Mouse (Mus musculus) limb, embryonic 11.5 days (tissue): ENCODE data around the gene Ccdc40. TPM values are rescaled to one million over a fixed set of nuclear protein-coding genes. Genes with fewer than 3 reads are reported as not detected.
"Not testable (repeated sequence)": the region's sequence is repeated elsewhere in the genome, so short reads cannot be mapped to it uniquely, and the experiment has no call there.

Experiments
- ATAC-seq: fragments of 200-750 bp; cut with Nextera tagmentation; 2 replicates; pipeline ENCODE4 v1.8.0; 2017; ENCODE audit warnings: low read depth; ENCODE audit not compliant: insufficient number of reproducible peaks, low FRiP score, low TSS enrichment
- DNase-seq: peaks from one replicate; pipeline ENCODE4 v3.0.0-alpha.2; 2015; ENCODE audit warnings: low spot score
- H3K27ac ChIP-seq: fragments of 300-500 bp; sonication (generic); replicated peaks from 2 replicates; pipeline ENCODE4 v1.5.1; 2014; ENCODE audit warnings: low read depth, mild to moderate bottlenecking, low read length
- H3K27me3 ChIP-seq: fragments of 300-500 bp; sonication (generic); 2 replicates; pipeline ENCODE4 v1.6.1; 2014; ENCODE audit warnings: mild to moderate bottlenecking, low read length, mixed read lengths; ENCODE audit not compliant: control insufficient read depth, insufficient read depth
- H3K36me3 ChIP-seq: fragments of 300-500 bp; sonication (generic); 2 replicates; pipeline ENCODE4 v1.6.1; 2014; ENCODE audit warnings: mild to moderate bottlenecking, low read length, moderate library complexity, mixed read lengths; ENCODE audit not compliant: control insufficient read depth, insufficient read depth
- H3K4me1 ChIP-seq: fragments of 300-500 bp; sonication (generic); 2 replicates; pipeline ENCODE4 v1.6.1; 2014; ENCODE audit warnings: low read length, mixed read lengths; ENCODE audit not compliant: control insufficient read depth, insufficient read depth
- H3K4me2 ChIP-seq: fragments of 300-500 bp; sonication (generic); 2 replicates; pipeline ENCODE4 v1.6.1; 2014; ENCODE audit warnings: low read depth, mild to moderate bottlenecking, moderate library complexity; ENCODE audit not compliant: severe bottlenecking
- H3K4me3 ChIP-seq: fragments of 300-500 bp; sonication (generic); 2 replicates; pipeline ENCODE4 v1.5.1; 2014; ENCODE audit warnings: low read depth, low read length
- H3K9ac ChIP-seq: fragments of 300-500 bp; sonication (generic); 2 replicates; pipeline ENCODE4 v1.6.1; 2014; ENCODE audit warnings: mild to moderate bottlenecking, low read length
- H3K9me3 ChIP-seq: fragments of 300-500 bp; sonication (generic); 2 replicates; pipeline ENCODE4 v1.6.1; 2016; ENCODE audit warnings: low read length; ENCODE audit not compliant: control insufficient read depth
- WGBS: fragments of 180-500 bp; shearing (Covaris S2); extraction: QIAGEN DNeasy Blood & Tissue Kit; methylation state at CpG from one replicate; pipeline ENCODE4 v1.1.7; 2014; 5-methylcytosine and 5-hydroxymethylcytosine counted together
- polyA plus RNA-seq: library from polyadenylated mRNA; unstranded; fragments of >200 nt; fragmentation: Nextera tagmentation; extraction: Ambion mirVana; gene quantifications from 2 replicates; pipeline ENCODE4 v1.2.1, GENCODE M21; 2014

The Ccdc40 gene
- polyA plus RNA-seq, 1 experiment from 2014 or later, result 8.9 TPM

DNA sequence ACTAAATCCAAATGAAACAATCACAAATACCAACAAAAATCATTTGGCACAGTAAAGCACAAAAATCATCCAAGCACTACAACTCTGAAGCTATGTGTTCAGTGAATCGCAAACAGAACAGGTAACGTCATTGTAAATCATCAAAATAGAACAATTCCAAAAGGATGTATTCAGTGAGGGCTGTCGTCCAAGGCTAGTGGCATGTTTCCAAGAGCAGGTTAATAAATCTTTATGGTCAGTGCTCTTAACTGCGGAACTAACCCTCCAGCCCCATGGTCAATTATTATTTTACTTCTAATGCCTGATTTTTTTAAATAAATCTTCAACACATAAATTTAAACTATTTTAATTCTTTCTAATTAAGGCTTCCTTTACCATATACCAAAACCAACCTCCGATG lies 28.2 kb downstream of the Ccdc40 start:
- not testable (repeated sequence) for H3K27me3 ChIP-seq, H3K4me3 ChIP-seq, DNase-seq, H3K4me2 ChIP-seq, H3K9ac ChIP-seq, H3K9me3 ChIP-seq, H3K27ac ChIP-seq, H3K4me1 ChIP-seq, ATAC-seq, H3K36me3 ChIP-seq
- 77% methylated on average over 5 of the region's 5 CpGs for WGBS

DNA sequence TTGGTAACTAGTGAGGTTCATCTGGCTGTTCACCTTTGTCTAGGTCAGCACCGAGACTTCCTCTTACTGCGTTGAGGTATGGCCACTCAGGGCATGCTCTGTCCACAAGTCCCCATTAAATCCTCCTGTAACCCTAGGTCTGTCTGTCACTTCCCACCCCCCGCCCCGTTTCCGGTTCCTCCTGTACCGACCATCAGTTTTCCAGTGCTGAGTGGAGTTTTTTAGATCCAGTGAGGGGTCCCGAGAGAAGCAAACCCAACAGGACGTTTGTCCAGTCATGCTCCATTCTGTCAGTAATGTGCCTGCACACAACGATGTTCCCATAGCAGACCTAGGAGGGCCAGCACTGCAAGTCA lies 29.8 kb downstream of the Ccdc40 start:
- 63% methylated on average over 9 of the region's 9 CpGs for WGBS
- no peaks in the 10 kb centered on the region for H3K9me3 ChIP-seq
- DNase-seq (no peak), ATAC-seq (no peak)
- no peak overlapping the region for H3K9ac ChIP-seq
- H3K27ac ChIP-seq, result no peak overlapping the region
- peaks cover under 1% of the 10 kb centered on the region; the same call in 1 of the 2 replicates for H3K4me1 ChIP-seq
- no peaks in the 10 kb centered on the region for H3K27me3 ChIP-seq
- H3K4me3 ChIP-seq, result peak overlapping the region; percentile 3; the same call in 1 of the 2 replicates
- no peaks in the 10 kb centered on the region for H3K36me3 ChIP-seq
- peak overlapping the region; percentile 36 for H3K4me2 ChIP-seq

DNA sequence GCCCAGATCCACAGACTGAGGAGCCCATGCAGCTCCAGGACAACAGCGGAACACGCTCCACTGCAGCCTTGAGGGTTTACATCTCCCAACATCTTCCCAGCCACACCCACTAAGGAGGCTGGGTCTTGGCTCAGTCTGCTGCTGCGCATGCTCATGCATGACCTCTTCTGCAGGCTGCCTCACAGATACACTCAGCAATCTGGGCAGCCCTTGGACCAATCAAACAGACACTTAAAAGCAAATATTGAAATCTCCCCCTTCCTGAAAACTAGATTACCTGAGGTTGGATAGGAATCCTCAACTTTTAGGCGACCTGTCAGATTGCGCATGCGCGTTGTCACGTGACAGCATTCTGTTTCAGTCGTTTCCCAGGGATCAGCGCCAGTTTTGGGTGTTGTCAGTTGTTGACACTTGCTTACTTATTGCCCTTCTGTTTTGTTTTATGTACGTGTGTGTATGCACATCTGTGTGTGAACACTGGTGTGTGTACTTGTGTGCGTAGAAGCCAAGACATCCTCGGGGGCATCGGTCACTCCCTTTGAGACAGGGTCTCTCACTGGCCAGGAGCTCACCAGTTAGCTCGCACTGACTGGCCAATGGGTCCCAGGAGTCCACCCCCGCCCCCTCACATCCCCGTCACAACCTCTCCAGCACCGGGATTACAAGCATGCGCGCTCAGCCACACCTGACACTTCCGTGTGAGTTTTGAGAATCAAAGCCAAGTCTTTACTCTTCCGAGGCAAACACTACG lies 30.4 kb downstream of the Ccdc40 start:
- H3K4me2 ChIP-seq, result peak overlapping the region; percentile 36
- ATAC-seq (no peak), DNase-seq (peak; percentile 49)
- no peak overlapping the region for H3K27ac ChIP-seq
- peak overlapping the region; percentile 3; the same call in 1 of the 2 replicates for H3K4me3 ChIP-seq
- no peaks in the 10 kb centered on the region for H3K4me1 ChIP-seq
- no peaks in the 10 kb centered on the region for H3K9me3 ChIP-seq
- H3K36me3 ChIP-seq, result no peaks in the 10 kb centered on the region
- H3K27me3 ChIP-seq, result no peaks in the 10 kb centered on the region
- 62% methylated on average over 23 of the region's 23 CpGs for WGBS
- no peak overlapping the region; the same call in 1 of the 2 replicates for H3K9ac ChIP-seq

DNA sequence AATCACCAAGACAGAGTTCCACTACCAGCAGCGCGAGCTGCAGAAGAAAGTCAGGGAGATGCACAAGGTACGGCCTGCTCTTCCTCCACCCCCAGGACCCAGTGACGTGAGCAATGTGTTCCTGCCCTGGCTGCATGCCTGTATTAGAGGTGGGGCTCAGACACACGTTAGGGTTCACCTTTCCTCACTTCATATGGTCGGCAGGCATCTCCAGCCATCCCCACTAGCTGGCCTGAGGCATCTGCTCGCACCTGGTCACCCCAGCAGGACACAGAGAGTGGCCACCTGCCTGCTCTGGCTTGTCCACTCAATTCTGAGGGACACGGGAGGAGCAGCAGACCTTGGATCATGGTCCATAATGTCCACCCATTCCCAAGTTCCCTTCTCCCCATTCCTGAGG lies 31.6 kb downstream of the Ccdc40 start:
- H3K27me3 ChIP-seq, result no peaks in the 10 kb centered on the region
- H3K36me3 ChIP-seq, result no peaks in the 10 kb centered on the region
- DNase-seq (no peak), ATAC-seq (no peak)
- no peak overlapping the region for H3K4me3 ChIP-seq
- no peak overlapping the region for H3K9ac ChIP-seq
- 88% methylated on average over 8 of the region's 8 CpGs for WGBS
- no peak overlapping the region for H3K4me2 ChIP-seq
- no peak overlapping the region for H3K27ac ChIP-seq
- no peaks in the 10 kb centered on the region for H3K4me1 ChIP-seq
- no peaks in the 10 kb centered on the region for H3K9me3 ChIP-seq

DNA sequence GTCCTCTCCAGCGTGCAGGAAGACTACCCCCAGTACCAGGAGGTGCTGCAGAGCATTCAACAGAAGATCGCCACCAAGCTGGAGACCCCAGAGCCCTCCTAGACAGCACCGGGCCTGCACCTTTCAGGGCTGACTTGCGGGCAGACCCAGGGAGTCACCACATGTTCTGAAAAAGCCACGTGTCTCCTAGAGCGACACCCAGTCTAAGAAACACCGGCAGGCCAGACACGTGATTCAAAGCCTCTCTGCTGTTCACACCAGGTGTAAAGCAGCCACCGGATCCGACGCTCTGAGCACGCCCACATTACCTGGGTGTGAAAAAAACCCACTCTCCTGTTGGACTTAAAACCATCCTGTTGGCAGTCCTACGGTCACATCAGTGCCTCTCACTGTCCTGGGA lies 36.0 kb downstream of the Ccdc40 start:
- no peak overlapping the region for H3K4me2 ChIP-seq
- 0 out of 2 replicates have a peak, but pooled peaks cover 2% of the 10 kb centered on the region for H3K4me1 ChIP-seq
- H3K4me3 ChIP-seq, result no peak overlapping the region
- H3K9ac ChIP-seq, result no peak overlapping the region
- H3K36me3 ChIP-seq, result no peaks in the 10 kb centered on the region
- H3K27me3 ChIP-seq, result no peaks in the 10 kb centered on the region
- ATAC-seq (no peak), DNase-seq (no peak)
- WGBS, result 90% methylated on average over 13 of the region's 13 CpGs
- no peaks in the 10 kb centered on the region for H3K9me3 ChIP-seq
- H3K27ac ChIP-seq, result no peak overlapping the region

DNA sequence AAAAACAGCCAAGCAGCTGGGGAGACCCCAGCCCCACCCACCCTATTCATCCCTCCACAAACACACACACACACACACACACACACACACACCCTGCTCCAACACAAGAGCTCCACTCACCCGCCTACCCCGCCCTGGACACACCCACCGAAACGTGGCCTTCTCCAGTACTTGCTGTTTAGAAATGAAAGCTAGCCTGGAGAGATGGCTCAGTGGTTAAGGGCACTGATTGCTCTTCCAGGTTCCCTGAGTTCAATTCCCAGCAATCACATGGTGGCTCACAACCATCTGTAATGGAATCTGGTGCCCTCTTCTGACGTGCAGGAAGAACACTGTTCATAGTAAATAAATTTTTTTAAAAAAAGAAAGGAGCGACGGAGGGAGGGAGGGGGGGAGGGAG lies 37.4 kb downstream of the Ccdc40 start:
- 75% methylated on average over 7 of the region's 7 CpGs for WGBS
- no peak overlapping the region for H3K4me2 ChIP-seq
- 0 out of 2 replicates have a peak, but pooled peaks cover 2% of the 10 kb centered on the region for H3K4me1 ChIP-seq
- DNase-seq (no peak), ATAC-seq (no peak)
- no peak overlapping the region for H3K4me3 ChIP-seq
- H3K36me3 ChIP-seq, result no peaks in the 10 kb centered on the region; the same call in 1 of the 2 replicates
- H3K9me3 ChIP-seq, result no peaks in the 10 kb centered on the region
- H3K9ac ChIP-seq, result no peak overlapping the region
- no peaks in the 10 kb centered on the region for H3K27me3 ChIP-seq
- no peak overlapping the region for H3K27ac ChIP-seq

DNA sequence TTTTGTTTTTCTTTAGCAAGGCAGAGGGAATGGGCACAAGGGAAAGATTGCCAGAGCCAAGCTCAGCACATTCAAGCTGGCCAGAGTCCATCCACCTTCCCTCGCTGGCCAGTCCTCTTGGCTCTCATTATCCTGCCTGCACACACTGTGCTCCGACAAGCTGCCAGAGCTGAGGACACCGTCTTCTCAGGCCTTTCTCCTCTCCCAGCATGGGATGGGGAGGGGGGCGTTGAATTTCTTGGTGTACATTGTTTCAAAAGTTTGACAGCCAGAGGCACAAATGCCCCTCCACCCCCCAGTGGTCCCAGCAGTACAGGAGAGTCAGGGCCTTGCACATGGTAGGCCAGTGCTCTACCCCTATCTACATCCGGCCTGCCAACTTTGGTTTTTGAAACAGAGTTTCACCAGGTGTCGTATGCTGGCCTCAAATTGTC lies 38.9 kb downstream of the Ccdc40 start:
- Histone ChIP-seq H3K9me3 (no peaks in the 10 kb centered on the region), H3K4me1 (0 out of 2 replicates have a peak, but pooled peaks cover 2% of the 10 kb centered on the region), H3K27ac (no peak overlapping the region), H3K27me3 (no peaks in the 10 kb centered on the region), H3K9ac (no peak overlapping the region), H3K4me3 (no peak overlapping the region), H3K36me3 (no peaks in the 10 kb centered on the region; the same call in 1 of the 2 replicates), H3K4me2 (peak overlapping the region; percentile 75)
- ATAC-seq, result 0 out of 2 replicates have a peak, but pooled peaks have one; percentile 29
- DNase-seq, result no peak
- WGBS, result 63% methylated on average over 6 of the region's 6 CpGs

DNA sequence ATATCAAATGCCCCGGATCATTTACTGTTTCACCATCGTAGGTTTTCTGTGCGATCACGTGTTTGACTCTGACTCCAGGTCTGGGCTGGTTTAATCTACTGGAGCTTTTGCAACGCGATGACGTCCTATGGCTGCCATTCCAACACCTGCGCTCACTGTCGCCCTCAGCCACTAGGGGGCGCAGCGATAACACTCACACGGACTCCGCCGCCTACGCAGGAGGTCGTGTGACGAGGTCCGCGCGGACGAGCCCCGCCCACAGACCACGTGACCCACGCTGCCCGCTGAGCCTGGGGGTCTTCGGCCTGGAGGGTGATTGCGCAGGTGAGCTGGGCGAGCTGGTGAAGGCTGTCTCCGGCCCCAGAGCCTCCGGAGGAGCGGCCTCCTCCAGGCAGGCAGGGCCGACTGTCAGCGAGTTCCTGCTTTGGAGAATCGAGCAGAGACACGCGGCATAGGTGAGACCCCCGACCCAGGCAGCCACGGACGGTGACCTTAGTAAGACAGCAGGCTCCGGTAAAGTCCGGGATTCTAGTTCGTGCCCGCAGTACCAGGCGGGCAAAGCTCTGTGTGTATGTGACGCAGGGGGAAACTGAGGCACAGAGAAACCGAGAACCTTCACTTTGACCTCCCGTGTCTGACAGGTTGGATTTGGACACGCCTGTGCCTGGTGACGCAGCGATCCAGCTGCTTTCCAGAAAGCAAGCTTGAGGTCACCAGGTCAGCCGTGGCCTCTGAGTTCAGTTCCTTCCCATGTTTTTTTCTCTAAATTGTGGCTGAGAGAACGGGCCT lies 39.6 kb downstream of the Ccdc40 start, which contains the start of gene Gaa:
Gene Gaa, plus strand, starts transcription at position 120 of the 789 bp plus-strand sequence.
- 0 out of 2 replicates have a peak, but pooled peaks cover 2% of the 10 kb centered on the region for H3K4me1 ChIP-seq
- peak; percentile 99 for DNase-seq
- no peaks in the 10 kb centered on the region for H3K9me3 ChIP-seq
- H3K4me3 ChIP-seq, result peak within 1 kb of the TSS; percentile 61
- H3K4me2 ChIP-seq, result peak within 1 kb of the TSS; percentile 75
- no peak within 1 kb of the TSS for H3K27ac ChIP-seq
- no peaks in the 10 kb centered on the region for H3K27me3 ChIP-seq
- peak within 1 kb of the TSS; percentile 65; the same call in 1 of the 2 replicates for H3K9ac ChIP-seq
- ATAC-seq, result peak; percentile 55; the same call in 1 of the 2 replicates
- whole genome bisulfite sequencing, result 4% methylated on average over 52 of the region's 52 CpGs
- H3K36me3 ChIP-seq, result no peaks in the 10 kb centered on the region; the same call in 1 of the 2 replicates
